Mouse (Mus musculus): ENCODE data around the gene Gab2. TPM values are rescaled to one million over a fixed set of nuclear protein-coding genes. Genes with fewer than 3 reads are reported as not detected.

Gab2 gene
- polyA plus RNA-seq, 1 experiment: 14.6 TPM

DNA sequence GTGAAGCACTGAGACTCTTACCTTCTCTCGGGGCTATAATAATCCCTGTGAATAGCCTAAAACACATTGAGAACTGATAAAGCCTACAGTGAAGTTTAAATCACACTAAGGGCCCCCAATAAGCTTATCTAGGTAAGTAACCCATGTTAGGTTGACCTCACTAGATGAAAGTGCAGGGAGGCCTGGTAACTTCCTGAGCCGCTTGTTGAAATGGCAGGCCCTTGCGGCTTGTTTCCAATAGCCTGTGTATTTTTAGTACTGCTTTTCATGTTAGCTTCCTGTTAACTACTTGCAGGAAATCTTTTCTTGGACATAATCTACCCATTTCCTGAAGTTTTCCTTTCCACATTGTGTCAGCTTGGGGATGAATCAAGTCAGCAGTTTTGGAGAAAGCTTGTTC lies 90.7 kb downstream of the Gab2 start:
- no peaks in the 10 kb centered on the region for H3K27me3 ChIP-seq (replicated peaks; ENCODE audit: control insufficient read depth, insufficient read depth, low read length)
- TF ChIP-seq POLR2A (IDR thresholded peaks at IDR 0.05; ENCODE audit: low read depth, low read length) (no peak), CTCF (conservative IDR thresholded peaks at IDR 0.05; ENCODE audit: insufficient read depth, insufficient read length, low read depth, low read length) (no peak)
- H3K27ac ChIP-seq (ENCODE audit: insufficient read depth, low read depth, low read length): peak overlapping the region; percentile 72
- H3K36me3 ChIP-seq (ENCODE audit: control insufficient read depth, insufficient read depth, low read length): no peaks in the 10 kb centered on the region
- H3K4me3 ChIP-seq (ENCODE audit: insufficient read depth, low read depth, low read length): no peak overlapping the region
- DNase-seq: peak; percentile 66
- peaks cover 4% of the 10 kb centered on the region; the same call in 1 of the 2 replicates for H3K4me1 ChIP-seq (ENCODE audit: control insufficient read depth, insufficient read depth, low read length)
- 67% methylated on average over 3 of the region's 3 CpGs for WGBS

DNA sequence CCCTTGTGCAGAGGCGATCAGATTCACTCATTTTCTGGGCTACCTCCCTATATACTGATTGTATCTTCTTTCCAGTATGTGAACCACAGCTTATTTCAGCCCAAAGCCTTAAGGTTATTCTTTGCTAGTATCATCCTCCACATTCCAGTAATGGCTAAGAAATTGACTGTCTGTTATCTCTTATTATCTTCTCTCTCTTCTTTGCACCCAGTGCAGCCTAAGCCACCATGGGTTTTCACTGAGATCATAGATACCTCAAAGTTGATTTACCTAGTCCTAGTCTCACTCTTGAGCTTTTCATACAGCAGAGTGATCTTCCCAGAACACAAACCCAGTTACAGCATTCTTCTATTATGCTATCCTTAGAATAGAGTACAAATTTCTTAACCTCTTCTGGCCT lies 100.5 kb downstream of the Gab2 start:
- DNase-seq: no peak
- Histone ChIP-seq H3K4me1 (ENCODE audit: control insufficient read depth, insufficient read depth, low read length) (peaks cover 2% of the 10 kb centered on the region; the same call in 1 of the 2 replicates), H3K4me3 (ENCODE audit: insufficient read depth, low read depth, low read length) (no peak overlapping the region), H3K27me3 (replicated peaks; ENCODE audit: control insufficient read depth, insufficient read depth, low read length) (no peaks in the 10 kb centered on the region), H3K36me3 (ENCODE audit: control insufficient read depth, insufficient read depth, low read length) (no peaks in the 10 kb centered on the region), H3K27ac (ENCODE audit: insufficient read depth, low read depth, low read length) (no peak overlapping the region)
- TF ChIP-seq POLR2A (IDR thresholded peaks at IDR 0.05; ENCODE audit: low read depth, low read length): no peak
- no peak for TF ChIP-seq CTCF (conservative IDR thresholded peaks at IDR 0.05; ENCODE audit: insufficient read depth, insufficient read length, low read depth, low read length)
- 90% methylated on average over 1 of the region's 1 CpGs for WGBS

DNA sequence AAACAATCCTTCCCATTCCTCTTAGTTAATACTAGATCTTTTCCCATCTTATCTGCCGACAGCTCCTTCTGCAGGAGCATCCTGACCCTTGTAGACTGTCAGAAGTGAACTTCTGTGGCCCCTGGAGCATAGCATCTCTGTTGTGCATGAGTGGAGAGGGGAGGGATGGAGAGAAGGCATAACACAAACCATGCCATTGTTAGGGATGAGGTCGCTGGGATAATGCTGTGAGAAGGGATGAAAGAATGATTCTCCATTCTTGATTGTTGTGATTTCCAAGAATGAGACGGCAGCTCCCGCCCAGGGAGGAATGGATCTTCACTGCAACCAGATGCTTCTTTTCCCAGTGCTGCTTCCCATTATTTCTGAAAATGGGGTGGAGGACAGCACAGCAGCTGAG lies 102.0 kb downstream of the Gab2 start:
- WGBS: 35% methylated on average over 4 of the region's 4 CpGs
- DNase-seq: no peak
- TF ChIP-seq CTCF (conservative IDR thresholded peaks at IDR 0.05; ENCODE audit: insufficient read depth, insufficient read length, low read depth, low read length) (no peak), POLR2A (IDR thresholded peaks at IDR 0.05; ENCODE audit: low read depth, low read length) (no peak)
- Histone ChIP-seq H3K36me3 (ENCODE audit: control insufficient read depth, insufficient read depth, low read length) (no peaks in the 10 kb centered on the region), H3K4me1 (ENCODE audit: control insufficient read depth, insufficient read depth, low read length) (peaks cover 2% of the 10 kb centered on the region; the same call in 1 of the 2 replicates), H3K4me3 (ENCODE audit: insufficient read depth, low read depth, low read length) (no peak overlapping the region), H3K27ac (ENCODE audit: insufficient read depth, low read depth, low read length) (no peak overlapping the region), H3K27me3 (replicated peaks; ENCODE audit: control insufficient read depth, insufficient read depth, low read length) (no peaks in the 10 kb centered on the region)

DNA sequence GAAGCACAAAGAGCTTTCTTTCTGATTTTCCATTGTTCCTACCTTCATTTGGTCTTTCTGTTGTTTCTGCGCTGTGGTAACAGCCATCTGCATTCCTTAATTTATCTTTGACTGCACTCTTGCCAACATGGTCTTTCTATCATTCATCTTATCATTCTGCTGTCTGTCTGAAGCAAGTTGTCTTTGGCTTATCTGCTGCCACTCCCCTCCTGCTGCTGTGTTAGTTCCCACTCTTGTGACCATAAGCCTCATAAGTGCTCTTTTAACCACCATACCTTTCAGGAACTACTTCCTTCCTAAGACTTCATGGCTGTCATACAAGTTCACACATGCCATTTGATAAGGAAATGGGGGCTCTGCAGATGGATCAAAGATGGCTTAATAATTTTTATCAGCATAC lies 102.6 kb downstream of the Gab2 start:
- DNase-seq: no peak
- WGBS: 68% methylated on average over 1 of the region's 1 CpGs
- Histone ChIP-seq H3K27ac (ENCODE audit: insufficient read depth, low read depth, low read length) (no peak overlapping the region), H3K27me3 (replicated peaks; ENCODE audit: control insufficient read depth, insufficient read depth, low read length) (no peaks in the 10 kb centered on the region), H3K36me3 (ENCODE audit: control insufficient read depth, insufficient read depth, low read length) (no peaks in the 10 kb centered on the region), H3K4me1 (ENCODE audit: control insufficient read depth, insufficient read depth, low read length) (peaks cover 2% of the 10 kb centered on the region; the same call in 1 of the 2 replicates), H3K4me3 (ENCODE audit: insufficient read depth, low read depth, low read length) (no peak overlapping the region)
- TF ChIP-seq CTCF (conservative IDR thresholded peaks at IDR 0.05; ENCODE audit: insufficient read depth, insufficient read length, low read depth, low read length) (no peak), POLR2A (IDR thresholded peaks at IDR 0.05; ENCODE audit: low read depth, low read length) (no peak)

GRCm38 (mm10) chr7:97187387-97188081 lies 106.1 kb downstream of the Gab2 start:
- H3K27me3 ChIP-seq (replicated peaks; ENCODE audit: control insufficient read depth, insufficient read depth, low read length): no peaks in the 10 kb centered on the region
- H3K27ac ChIP-seq (ENCODE audit: insufficient read depth, low read depth, low read length): no peak overlapping the region
- H3K36me3 ChIP-seq (ENCODE audit: control insufficient read depth, insufficient read depth, low read length): no peaks in the 10 kb centered on the region
- H3K4me1 ChIP-seq (ENCODE audit: control insufficient read depth, insufficient read depth, low read length): peaks cover 2% of the 10 kb centered on the region; the same call in 1 of the 2 replicates
- 100% methylated on average over 2 of the region's 2 CpGs for WGBS
- H3K4me3 ChIP-seq (ENCODE audit: insufficient read depth, low read depth, low read length): no peak overlapping the region
- TF ChIP-seq CTCF (conservative IDR thresholded peaks at IDR 0.05; ENCODE audit: insufficient read depth, insufficient read length, low read depth, low read length): no peak
- no peak for TF ChIP-seq POLR2A (IDR thresholded peaks at IDR 0.05; ENCODE audit: low read depth, low read length)
- no peak for DNase-seq

- no peaks in the 10 kb centered on the region for H3K4me1 ChIP-seq (ENCODE audit: control insufficient read depth, insufficient read depth, low read length)
Measured at GRCm38 (mm10) chr7:97189116-97189515, 107.7 kb downstream of the Gab2 start.

GRCm38 (mm10) chr7:97203907-97204306 lies 122.5 kb downstream of the Gab2 start:
- Histone ChIP-seq H3K27me3 (replicated peaks; ENCODE audit: control insufficient read depth, insufficient read depth, low read length) (no peaks in the 10 kb centered on the region), H3K36me3 (ENCODE audit: control insufficient read depth, insufficient read depth, low read length) (no peaks in the 10 kb centered on the region), H3K4me1 (ENCODE audit: control insufficient read depth, insufficient read depth, low read length) (peaks cover 3% of the 10 kb centered on the region; the same call in 1 of the 2 replicates), H3K4me3 (ENCODE audit: insufficient read depth, low read depth, low read length) (no peak overlapping the region), H3K27ac (ENCODE audit: insufficient read depth, low read depth, low read length) (no peak overlapping the region)
- no peak for DNase-seq
- WGBS: 84% methylated on average over 2 of the region's 2 CpGs
- TF ChIP-seq CTCF (conservative IDR thresholded peaks at IDR 0.05; ENCODE audit: insufficient read depth, insufficient read length, low read depth, low read length): no peak
- TF ChIP-seq POLR2A (IDR thresholded peaks at IDR 0.05; ENCODE audit: low read depth, low read length): no peak

More at GRCm38 (mm10) chr7:97189116-97189515, 107.7 kb downstream of the Gab2 start:
- TF ChIP-seq POLR2A (IDR thresholded peaks at IDR 0.05; ENCODE audit: low read depth, low read length) (no peak), CTCF (conservative IDR thresholded peaks at IDR 0.05; ENCODE audit: insufficient read depth, insufficient read length, low read depth, low read length) (no peak)
- H3K27ac ChIP-seq (ENCODE audit: insufficient read depth, low read depth, low read length): no peak overlapping the region
- H3K36me3 ChIP-seq (ENCODE audit: control insufficient read depth, insufficient read depth, low read length): no peaks in the 10 kb centered on the region
- 54% methylated on average over 1 of the region's 1 CpGs for WGBS
- H3K27me3 ChIP-seq (replicated peaks; ENCODE audit: control insufficient read depth, insufficient read depth, low read length): no peaks in the 10 kb centered on the region
- no peak for DNase-seq
- H3K4me3 ChIP-seq (ENCODE audit: insufficient read depth, low read depth, low read length): no peak overlapping the region

All from kidney, adult 2 months (tissue).